Mouse (Mus musculus) neutrophil, adult 5-6 weeks (primary cell): ENCODE data around the gene Slc12a8. TPM values are rescaled to one million over a fixed set of nuclear protein-coding genes. Genes with fewer than 3 reads are reported as not detected.
A peak's percentile ranks its signal among the peaks of the same experiment; 100 is the strongest.

Experiments used
- ATAC-seq: fragments of 151-379, 151-347 bp; 2 replicates; pipeline ENCODE4 v1.8.0; 2017; ENCODE audit warnings: mild to moderate bottlenecking, moderate TSS enrichment; ENCODE audit not compliant: insufficient number of reproducible peaks, poor library complexity, low FRiP score, severe bottlenecking; ENCODE audit errors: extremely low read depth
- total RNA-seq: library from RNA; stranded (forward); fragments of 200-1000 nt; gene quantifications from 2 replicates; pipeline ENCODE4 v1.2.3, GENCODE M21; 2017

Gene Slc12a8
- total RNA-seq, 1 experiment from 2014 or later = 0.12 TPM

DNA sequence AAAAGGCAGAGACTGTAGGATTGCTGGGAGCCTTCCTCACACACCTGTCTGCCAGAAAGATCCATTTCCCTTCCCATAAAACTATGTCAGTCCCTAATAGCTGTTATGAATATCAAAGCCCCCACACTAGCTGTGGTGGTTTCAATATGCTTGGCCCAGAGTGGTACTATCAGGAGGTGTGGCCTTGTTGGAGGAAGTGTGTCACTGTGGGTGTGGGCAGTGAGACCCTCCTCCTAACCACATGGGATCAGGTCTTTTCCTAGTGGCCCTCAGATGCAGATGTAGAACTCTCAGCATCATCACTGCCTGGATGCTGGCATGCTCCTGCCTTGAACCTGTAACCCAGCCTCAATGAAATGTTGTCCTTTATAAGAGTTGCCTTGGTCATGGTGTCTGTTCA is 164.5 kb downstream of the Slc12a8 start:
- ATAC-seq = no peak

GRCm38 (mm10) chr16:33682651-33683050 is 165.5 kb downstream of the Slc12a8 start:
- no peak for ATAC-seq

GRCm38 (mm10) chr16:33683206-33684161 is 166.4 kb downstream of the Slc12a8 start:
- no peak for ATAC-seq

GRCm38 (mm10) chr16:33684162-33684702 is 167.1 kb downstream of the Slc12a8 start, which contains the start of gene Heg1:
Heg1 (plus strand) TSS chr16:33684370.
- ATAC-seq = peak; percentile 29

- ATAC-seq = peak; percentile 9; the same call in 1 of the 2 replicates
Measured at GRCm38 (mm10) chr16:33684703-33685701, 167.9 kb downstream of the Slc12a8 start.

GRCm38 (mm10) chr16:33686056-33686455 is 168.9 kb downstream of the Slc12a8 start:
- no peak for ATAC-seq

DNA sequence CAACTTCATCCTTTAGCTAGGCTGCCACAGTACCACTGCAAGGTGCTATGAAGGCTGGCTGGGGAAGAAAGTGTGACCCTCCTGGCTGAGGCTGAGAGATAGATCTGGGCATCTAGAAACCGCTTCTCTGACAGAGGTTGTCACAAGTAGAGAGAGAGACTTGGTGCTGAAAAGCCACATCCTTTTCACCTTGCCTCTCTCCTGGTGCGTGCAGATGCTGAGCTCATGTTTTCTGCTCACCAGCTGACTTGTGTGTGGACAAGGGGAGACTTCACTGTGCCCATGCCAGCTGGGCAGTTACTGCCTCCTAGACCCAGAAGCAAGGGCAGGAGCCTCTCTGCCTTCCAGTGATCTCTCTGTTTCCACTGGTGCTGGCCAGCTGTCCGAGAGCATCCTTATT is 170.6 kb downstream of the Slc12a8 start:
- ATAC-seq = peak; percentile 20; the same call in 1 of the 2 replicates

GRCm38 (mm10) chr16:33690975-33691747 is 174.0 kb downstream of the Slc12a8 start:
- ATAC-seq = peak; percentile 79

DNA sequence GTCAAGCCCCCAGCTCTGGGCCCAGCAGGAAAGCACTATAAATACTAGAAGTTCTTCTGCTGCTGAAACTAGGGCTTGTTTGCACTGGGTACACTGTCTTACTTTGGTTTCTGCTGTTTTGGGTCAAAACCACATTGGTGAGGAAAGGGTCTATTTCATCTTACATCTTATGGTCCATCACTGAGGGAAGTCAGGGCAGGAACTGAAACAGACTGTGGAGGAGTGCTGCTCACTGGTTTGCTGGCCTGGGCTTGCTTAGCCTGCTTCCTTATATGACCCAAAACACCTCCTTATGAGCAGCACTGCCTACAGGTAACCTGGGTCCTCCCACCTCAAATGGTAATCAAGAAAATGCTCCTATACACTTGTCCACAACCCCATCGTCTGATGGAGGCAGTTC is 176.4 kb downstream of the Slc12a8 start:
- no peak for ATAC-seq

DNA sequence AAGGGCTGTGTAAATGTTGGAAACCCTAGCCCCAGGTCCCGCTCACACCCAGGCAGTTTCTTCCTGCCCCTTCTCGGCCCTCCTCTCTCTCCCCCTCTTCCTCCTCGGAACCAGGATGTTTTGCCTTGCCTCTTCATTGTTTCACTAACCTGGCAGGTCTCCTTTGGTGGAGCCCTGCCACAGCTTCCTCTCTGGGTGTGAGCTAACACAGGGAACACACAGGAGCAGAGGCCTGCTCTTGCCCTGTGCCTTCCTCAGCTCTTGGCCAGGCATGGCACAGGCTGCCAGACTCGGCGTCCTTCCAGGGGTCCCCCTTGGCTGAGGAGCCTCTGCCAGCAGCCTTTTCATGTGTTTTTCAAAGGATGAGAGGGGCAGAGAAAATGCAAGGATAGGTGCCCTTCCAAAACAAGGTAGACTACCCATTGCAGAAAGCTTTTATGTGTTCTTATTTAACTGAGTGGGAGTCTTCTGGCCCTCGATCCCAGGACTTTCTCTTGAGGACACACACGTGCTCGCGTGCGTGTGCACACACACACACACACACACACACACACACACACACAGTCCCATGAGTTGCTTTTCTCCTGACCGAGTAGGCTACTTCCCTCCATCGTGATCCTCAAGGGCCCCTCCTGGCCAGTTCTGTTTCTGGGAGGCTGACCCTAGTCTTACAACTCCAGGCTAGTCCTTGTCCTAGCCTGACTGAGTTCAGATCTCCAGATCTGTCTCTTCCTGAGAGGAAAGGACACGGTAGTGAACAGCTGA is 179.9 kb downstream of the Slc12a8 start:
- ATAC-seq = no peak

- ATAC-seq = no peak
Measured at GRCm38 (mm10) chr16:33697576-33698276, 180.6 kb downstream of the Slc12a8 start.

GRCm38 (mm10) chr16:33698277-33698790 is 181.2 kb downstream of the Slc12a8 start:
- peak; percentile 21; the same call in 1 of the 2 replicates for ATAC-seq

DNA sequence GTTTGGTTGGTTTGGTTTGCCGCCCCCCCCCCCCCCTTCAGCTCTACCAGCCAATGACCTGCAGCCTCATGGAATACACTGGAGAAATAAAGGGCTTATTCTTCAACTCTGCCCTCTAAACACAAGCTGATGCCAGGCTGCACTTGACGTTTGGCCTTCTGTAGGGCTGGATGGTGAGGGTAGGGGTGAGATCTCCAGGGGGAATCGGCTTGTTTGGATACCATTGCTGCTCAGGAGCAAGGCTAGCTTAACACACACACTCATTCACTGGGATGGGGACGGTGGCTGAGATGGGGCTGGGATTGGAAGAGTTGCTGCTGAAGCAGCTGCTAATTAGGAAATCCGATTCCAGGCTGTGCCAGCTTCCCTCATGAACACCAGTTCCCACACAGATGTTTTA is 183.5 kb downstream of the Slc12a8 start:
- no peak for ATAC-seq

- no peak for ATAC-seq
Measured at GRCm38 (mm10) chr16:33701872-33702271, 184.7 kb downstream of the Slc12a8 start.

- no peak for ATAC-seq
Measured at GRCm38 (mm10) chr16:33704289-33704688, 187.2 kb downstream of the Slc12a8 start.

DNA sequence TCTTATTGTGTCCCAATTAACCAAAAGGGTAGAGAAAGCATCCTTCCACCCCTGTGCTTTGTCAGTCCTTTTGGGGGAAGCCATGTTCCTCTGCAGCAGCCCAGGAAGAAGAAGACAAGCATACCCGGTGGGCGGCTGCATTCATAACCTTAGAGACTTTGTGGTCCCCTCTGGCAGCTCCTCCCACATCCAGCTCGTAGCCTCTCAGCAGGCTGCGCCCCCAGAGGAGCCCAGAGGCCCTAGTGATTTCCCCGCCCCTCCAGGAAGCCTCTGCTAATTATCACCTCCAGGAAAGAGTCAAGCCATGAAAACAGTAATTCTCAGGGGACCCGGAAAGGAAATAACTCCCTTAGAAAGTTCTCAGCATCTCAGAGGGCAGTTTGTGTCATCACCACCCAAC is 188.1 kb downstream of the Slc12a8 start:
- no peak for ATAC-seq
